Mouse (Mus musculus) ES-E14 (cell line): ENCODE results near the gene Hist1h1d. TPM values are rescaled to one million over a fixed set of nuclear protein-coding genes. Genes with fewer than 3 reads are reported as not detected.

Experiments used
- DNase-seq: peaks from one replicate; pipeline ENCODE4 v3.0.0-alpha.2; 2013; ENCODE audit warnings: low read depth, low spot score
- H3K27ac ChIP-seq: 2 replicates; pipeline ENCODE4 v1.5.1; 2012; ENCODE audit warnings: low read depth, mild to moderate bottlenecking, low read length, moderate library complexity, mixed read lengths; ENCODE audit not compliant: poor library complexity, insufficient read depth, severe bottlenecking
- H3K36me3 ChIP-seq: 2 replicates; pipeline ENCODE4 v1.6.1; 2012; ENCODE audit warnings: mild to moderate bottlenecking, low read length, moderate library complexity, mixed read lengths; ENCODE audit not compliant: control insufficient read depth, poor library complexity, insufficient read depth, severe bottlenecking
- H3K4me1 ChIP-seq, 2 experiments: fragments of 150-350 bp in 1 of 2; sonication (generic) in 1 of 2; 2 replicates each; pipeline ENCODE4 v1.6.1; 2012; ENCODE audit warnings: low read length in 2 of 2, mild to moderate bottlenecking in 1 of 2, mixed read lengths in 1 of 2; ENCODE audit not compliant: control insufficient read depth in 2 of 2, insufficient read depth in 2 of 2, poor library complexity in 1 of 2
- H3K4me3 ChIP-seq, 2 experiments: fragments of 150-350 bp in 1 of 2; sonication (generic) in 1 of 2; 2 replicates each; pipeline ENCODE4 v1.5.1; 2012; ENCODE audit warnings: low read length in 2 of 2, low read depth in 1 of 2, mild to moderate bottlenecking in 1 of 2, mixed read lengths in 1 of 2; ENCODE audit not compliant: insufficient read depth in 1 of 2, poor library complexity in 1 of 2, severe bottlenecking in 1 of 2
- H3K9ac ChIP-seq: 2 replicates; pipeline ENCODE4 v1.6.1; 2012; ENCODE audit warnings: low read depth, mild to moderate bottlenecking, low read length, mixed read lengths; ENCODE audit not compliant: poor library complexity, insufficient read depth, severe bottlenecking
- H3K9me3 ChIP-seq: fragments of 150-350 bp; sonication (generic); 2 replicates; pipeline ENCODE4 v1.6.1; 2012; ENCODE audit warnings: low read depth, mild to moderate bottlenecking, low read length; ENCODE audit not compliant: control insufficient read depth, insufficient read depth
- CHD2 ChIP-seq: IDR thresholded peaks from 2 replicates; pipeline ENCODE4 v1.6.1; 2014; ENCODE audit warnings: mild to moderate bottlenecking, low read depth, low read length, inconsistent platforms
- HCFC1 ChIP-seq: IDR thresholded peaks from 2 replicates; pipeline ENCODE4 v1.6.1; 2012; ENCODE audit warnings: low read length, inconsistent platforms, borderline replicate concordance; ENCODE audit not compliant: insufficient read depth
- MAFK ChIP-seq: IDR thresholded peaks from 2 replicates; pipeline ENCODE4 v1.6.1; 2014; ENCODE audit warnings: mild to moderate bottlenecking, low read depth, low read length, inconsistent platforms; ENCODE audit not compliant: insufficient read depth
- ZC3H11A ChIP-seq: IDR thresholded peaks from 2 replicates; pipeline ENCODE4 v1.6.1; 2012; ENCODE audit warnings: low read depth, mild to moderate bottlenecking, inconsistent platforms, low read length, borderline replicate concordance
- ZNF384 ChIP-seq: IDR thresholded peaks from 2 replicates; pipeline ENCODE4 v1.6.1; 2012; ENCODE audit warnings: low read depth, low read length, inconsistent platforms
- in situ Hi-C, 2 experiments: fragments of 600-800 bp; cut with MboI; formaldehyde crosslinking; loops; one replicate each; pipeline ENCODE4 v1.15.1; 2025; ENCODE audit warnings: low sequenced_read_pairs in 2 of 2, inconsistent platforms in 1 of 2; ENCODE audit not compliant: unreplicated experiment in 2 of 2
- total RNA-seq: library from RNA; depleted of rRNA; stranded (reverse); fragments of 300-350 nt; gene quantifications from 2 replicates; pipeline ENCODE4 v1.2.3, GENCODE M21; 2012

The Hist1h1d gene
- total RNA-seq, 1 experiment = 97.6 TPM

DNA sequence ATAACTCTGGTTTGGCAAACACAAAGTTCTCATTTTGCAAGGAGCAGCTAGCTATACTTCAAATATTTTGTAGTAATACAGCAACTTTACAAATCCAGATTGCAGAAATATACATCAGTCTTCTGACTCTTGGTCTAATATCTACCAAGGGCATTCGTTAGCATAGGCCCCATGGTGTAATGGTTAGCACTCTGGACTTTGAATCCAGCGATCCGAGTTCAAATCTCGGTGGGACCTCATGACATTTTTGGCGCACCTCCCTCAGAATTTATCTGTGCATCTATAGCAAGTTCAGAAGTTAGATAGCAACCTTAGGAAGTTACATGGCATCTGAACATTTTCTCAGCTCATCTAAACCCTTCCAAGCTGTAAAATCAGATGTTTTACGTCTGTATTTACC lies 34.2 kb upstream of the Hist1h1d start:
- in situ Hi-C loops = loop anchor here (5.0 to 25.0 kb wide), 3 partner anchors 87 to 207 kb away; no protein-coding TSS in a partner anchor
- peak; percentile 77 for DNase-seq
- TF ChIP-seq HCFC1 = no peak
- TF ChIP-seq MAFK = peak; percentile 88
- Histone ChIP-seq H3K4me1 (peaks cover 0 to 6% of the 10 kb centered on the region in 2 experiments; a peak in 2 of 4 replicates), H3K9ac (no peak overlapping the region), H3K36me3 (no peaks in the 10 kb centered on the region), H3K27ac (no peak overlapping the region), H3K4me3 (peak overlapping the region; percentile 60 to 69), H3K9me3 (no peaks in the 10 kb centered on the region)

GRCm38 (mm10) chr13:23519416-23519815 lies 33.6 kb upstream of the Hist1h1d start:
- no peaks in the 10 kb centered on the region for H3K36me3 ChIP-seq
- H3K4me3 ChIP-seq = peak overlapping the region; percentile 60 to 69
- in situ Hi-C loops = loop anchor here (5.0 to 25.0 kb wide), 3 partner anchors 87 to 207 kb away; no protein-coding TSS in a partner anchor
- peaks cover 0 to 6% of the 10 kb centered on the region in 2 experiments; a peak in 1 of 4 replicates for H3K4me1 ChIP-seq
- no peaks in the 10 kb centered on the region for H3K9me3 ChIP-seq
- peak; percentile 92 for TF ChIP-seq MAFK
- no peak for TF ChIP-seq HCFC1
- DNase-seq = no peak
- no peak overlapping the region for H3K9ac ChIP-seq
- no peak overlapping the region for H3K27ac ChIP-seq

DNA sequence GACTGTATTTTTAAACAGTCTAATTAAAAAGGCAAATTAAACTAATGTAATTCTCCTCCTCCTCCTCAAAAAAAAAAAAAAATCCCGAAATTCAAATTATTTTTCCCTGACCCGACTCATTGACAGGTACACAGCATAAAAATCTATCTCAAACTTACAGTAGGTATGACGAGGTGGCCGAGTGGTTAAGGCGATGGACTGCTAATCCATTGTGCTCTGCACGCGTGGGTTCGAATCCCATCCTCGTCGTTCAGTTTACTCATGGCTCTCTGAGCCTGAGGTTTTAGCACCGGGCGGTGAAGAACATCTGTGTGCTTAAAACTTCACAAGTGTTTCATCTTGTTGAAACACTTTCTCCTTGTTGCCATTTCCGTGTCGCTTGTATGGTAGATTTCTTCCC lies 31.4 kb upstream of the Hist1h1d start:
- 0 out of 4 replicates have a peak overlapping the region, but pooled peaks of 1 of the 2 experiments have one; percentile 3 for H3K4me3 ChIP-seq

DNA sequence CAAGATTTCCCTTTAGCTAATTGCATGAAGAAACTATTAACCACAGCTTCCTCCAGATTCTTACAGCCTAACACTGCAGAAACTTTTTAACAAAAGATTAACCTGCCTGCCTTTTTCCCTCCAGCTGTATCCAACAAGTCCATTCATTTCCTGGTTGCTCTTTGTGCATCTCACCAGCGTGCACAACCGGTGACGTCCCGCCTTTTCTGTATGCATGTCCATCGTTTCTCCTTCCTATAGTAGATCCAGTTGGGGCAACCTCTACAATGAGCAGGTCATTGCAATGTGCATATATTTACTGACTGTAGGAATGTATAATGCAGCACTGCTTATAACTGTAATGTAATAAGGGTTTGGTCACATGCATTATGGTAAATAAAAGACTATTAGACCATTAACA lies 29.1 kb upstream of the Hist1h1d start:
- in situ Hi-C loops = loop anchor here (10.0 to 25.0 kb wide), 2 partner anchors 212 to 1599 kb away; no protein-coding TSS in a partner anchor
- no peaks in the 10 kb centered on the region for H3K4me1 ChIP-seq
- no peaks in the 10 kb centered on the region for H3K36me3 ChIP-seq
- H3K4me3 ChIP-seq = no peak overlapping the region
- H3K9ac ChIP-seq = no peak overlapping the region
- TF ChIP-seq HCFC1 (no peak), ZC3H11A (no peak), MAFK (no peak), ZNF384 (no peak), CHD2 (no peak)
- H3K27ac ChIP-seq = no peak overlapping the region
- no peak for DNase-seq
- H3K9me3 ChIP-seq = no peaks in the 10 kb centered on the region

More for the DNA sequence above, 31.4 kb upstream of the Hist1h1d start:
- H3K27ac ChIP-seq = no peak overlapping the region
- in situ Hi-C loops = loop anchor here (10.0 to 25.0 kb wide), 2 partner anchors 209 to 1597 kb away; no protein-coding TSS in a partner anchor
- H3K9me3 ChIP-seq = no peaks in the 10 kb centered on the region
- no peaks in the 10 kb centered on the region for H3K4me1 ChIP-seq
- H3K36me3 ChIP-seq = no peaks in the 10 kb centered on the region
- no peak for DNase-seq
- no peak overlapping the region for H3K9ac ChIP-seq
- TF ChIP-seq ZC3H11A (no peak), ZNF384 (0 out of 2 replicates have a peak, but pooled peaks have one; percentile 11), CHD2 (no peak), MAFK (peak; percentile 91), HCFC1 (no peak)

- Histone ChIP-seq H3K4me1 (no peaks in the 10 kb centered on the region; a peak in 1 of 4 replicates), H3K36me3 (no peaks in the 10 kb centered on the region), H3K9ac (no peak overlapping the region), H3K27ac (no peak overlapping the region), H3K9me3 (no peaks in the 10 kb centered on the region), H3K4me3 (no peak overlapping the region)
- in situ Hi-C loops = loop anchor here (10.0 to 25.0 kb wide), 3 partner anchors 212 to 1600 kb away; partner anchors contain the start of genes Hist1h2ag (in 1 of the 2), Hist1h2ah (in 1 of the 2), Hist1h2bj (in 1 of the 2) and Hist1h2bk (in 1 of the 2)
- no peak for DNase-seq
- no peak for TF ChIP-seq HCFC1
- TF ChIP-seq ZC3H11A = peak; percentile 91
- peak; percentile 81 for TF ChIP-seq ZNF384
Observed at GRCm38 (mm10) chr13:23524654-23525053, 28.4 kb upstream of the Hist1h1d start.
